ENCODE assay signal across 32 mouse cellular contexts in the genomic region with DNA sequence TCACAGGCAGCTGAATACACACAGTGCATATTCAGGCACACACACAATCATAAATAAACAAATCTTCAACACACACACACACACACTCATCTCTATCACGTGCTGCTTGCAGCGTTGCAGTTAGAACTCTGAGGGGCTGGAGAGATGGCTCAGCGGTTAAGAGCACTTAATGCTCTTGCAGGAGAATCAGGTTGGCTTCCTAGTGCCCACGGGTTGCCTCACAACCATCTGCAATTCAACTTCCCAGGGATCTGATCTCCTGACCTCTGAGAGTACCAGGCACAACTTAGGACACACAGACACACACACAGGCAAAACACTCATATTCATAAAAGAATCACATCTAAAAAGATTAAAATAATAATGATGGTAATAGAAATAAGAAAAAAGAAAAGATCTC.
"Had no signal": no experiment of that assay in that cellular context is flagged by ENCODE, and none has a peak within 500 bp of the region (broad histone marks: within the 10 kb centered on the region; RNA-seq: fewer than 3 reads in every experiment).

No protein-coding gene starts in this region.

- H3K9ac ChIP-seq: heart, embryonic 12.5 days; heart, embryonic 13.5 days; heart, embryonic 15.5 days; hindbrain, embryonic 12.5 days; hindbrain, embryonic 13.5 days; hindbrain, embryonic 14.5 days; hindbrain, embryonic 15.5 days; intestine, embryonic 15.5 days; kidney, embryonic 15.5 days had no signal

- H3K4me2 ChIP-seq: heart, embryonic 12.5 days; heart, embryonic 13.5 days; heart, embryonic 15.5 days; hindbrain, embryonic 12.5 days; hindbrain, embryonic 13.5 days; hindbrain, embryonic 14.5 days; hindbrain, embryonic 15.5 days; intestine, embryonic 15.5 days; kidney, embryonic 15.5 days had no signal

- H3K4me1 ChIP-seq: hindbrain, embryonic 12.5 days; hindbrain, embryonic 13.5 days; hindbrain, embryonic 15.5 days had no signal

- H3K27ac ChIP-seq: heart, embryonic 13.5 days; heart, embryonic 15.5 days; hindbrain, embryonic 10.5 days; hindbrain, embryonic 12.5 days; hindbrain, embryonic 13.5 days; hindbrain, embryonic 14.5 days; hindbrain, embryonic 15.5 days; hindbrain, postnatal 0 days; intestine, embryonic 15.5 days; kidney, embryonic 15.5 days; kidney, postnatal 0 days; layer of hippocampus, adult 2 months; left cerebral cortex, adult 2 months had no signal

- H3K4me3 ChIP-seq: heart, embryonic 12.5 days; heart, embryonic 13.5 days; heart, embryonic 15.5 days; hindbrain, embryonic 10.5 days; hindbrain, embryonic 12.5 days; hindbrain, embryonic 13.5 days; hindbrain, embryonic 15.5 days; intestine, embryonic 15.5 days; kidney, embryonic 15.5 days; layer of hippocampus, adult 2 months; left cerebral cortex, adult 2 months had no signal

- ATAC-seq: hindbrain, embryonic 16.5 days; hindbrain, postnatal 0 days; inflammation-experienced regulatory T-cells, adult 6 months; intestine, embryonic 15.5 days; intestine, embryonic 16.5 days; intestine, postnatal 0 days had no signal

- H3K27me3 ChIP-seq: heart, embryonic 12.5 days; heart, embryonic 13.5 days; heart, embryonic 15.5 days; hindbrain, embryonic 12.5 days; hindbrain, embryonic 13.5 days; hindbrain, embryonic 15.5 days; intestine, embryonic 15.5 days; kidney, embryonic 15.5 days had no signal

- DNase-seq: heart, postnatal 10 days; heart, postnatal 14 days; heart, postnatal 4 days; kidney, adult 11 months; kidney, adult 18-20 months; kidney, adult 2 months; kidney, adult 8-10 months; kidney, adult 9 months; kidney, postnatal 10 days; kidney, postnatal 14 days; kidney, postnatal 36 days; kidney, postnatal 4 days; layer of hippocampus, adult 9-11 months; layer of hippocampus, postnatal 36 days had no signal

- H3K9me3 ChIP-seq: heart, embryonic 12.5 days; heart, embryonic 13.5 days; heart, embryonic 15.5 days; hindbrain, embryonic 10.5 days; hindbrain, embryonic 12.5 days; hindbrain, embryonic 13.5 days; hindbrain, embryonic 15.5 days; intestine, embryonic 15.5 days; kidney, embryonic 15.5 days had no signal
